Mouse (Mus musculus) urinary bladder, postnatal 36 days (tissue): ENCODE measurements around the gene Olfr1023.

Experiments
- DNase-seq, 2 experiments: peaks; one replicate each; pipeline ENCODE4 v3.0.0; 2022; ENCODE audit warnings: low spot score in 2 of 2, mixed read lengths in 1 of 2

Gene Olfr1023

GRCm38 (mm10) chr2:85885340-85885739, at the start of gene Olfr1023:
Gene Olfr1023, plus strand, starts transcription at chr2:85885640.
- DNase-seq = no peak

- DNase-seq = no peak
Observed at GRCm38 (mm10) chr2:85845383-85845782, 40.1 kb upstream of the Olfr1023 start, which contains the start of gene Olfr1019. Gene Olfr1019, minus strand, starts transcription at chr2:85845483.

- no peak for DNase-seq
Observed at GRCm38 (mm10) chr2:85846730-85847129, 38.7 kb upstream of the Olfr1023 start, which contains the start of gene Olfr1020. Gene Olfr1020, plus strand, starts transcription at chr2:85847030.

- no peak for DNase-seq
Observed at GRCm38 (mm10) chr2:85868294-85868693, 17.1 kb upstream of the Olfr1023 start, which contains the start of gene Olfr1022. Gene Olfr1022, plus strand, starts transcription at chr2:85868594.

GRCm38 (mm10) chr2:85904952-85905351, 19.5 kb downstream of the Olfr1023 start, which contains the start of gene Olfr1024:
Gene Olfr1024, minus strand, starts transcription at chr2:85905052.
- no peak for DNase-seq

GRCm38 (mm10) chr2:85913197-85913596, 27.8 kb downstream of the Olfr1023 start:
- DNase-seq = no peak

- DNase-seq = no peak
Observed at GRCm38 (mm10) chr2:85914893-85915292, 29.5 kb downstream of the Olfr1023 start, which contains the start of gene Olfr1025-ps1. Gene Olfr1025-ps1, plus strand, starts transcription at chr2:85915193.

GRCm38 (mm10) chr2:85921258-85921657, 35.8 kb downstream of the Olfr1023 start, which contains the start of gene Olfr1026:
Gene Olfr1026, plus strand, starts transcription at chr2:85921558.
- no peak for DNase-seq
